Mouse (Mus musculus) adrenal gland, postnatal 25 days (tissue): ENCODE measurements around the gene Cntfr. TPM values are rescaled to one million over a fixed set of nuclear protein-coding genes. Genes with fewer than 3 reads are reported as not detected.
A peak's percentile ranks its signal among the peaks of the same experiment; 100 is the strongest.

ENCODE experiments used
- DNase-seq: peaks from one replicate; pipeline ENCODE4 v3.0.0; 2021; ENCODE audit warnings: mixed read lengths
- long read RNA-seq: library from polyadenylated mRNA; stranded (forward); transcript quantifications from one replicate; pipeline ENCODE4 v2.0.0, GENCODE M21; 2021
- total RNA-seq: library from RNA; stranded (reverse); gene quantifications from 2 replicates; pipeline ENCODE4 v1.2.3, GENCODE M21; 2021

Gene Cntfr
- total RNA-seq: 46.3 and 49.8 TPM in 2 replicates
- long read RNA-seq: 0 reads

DNA sequence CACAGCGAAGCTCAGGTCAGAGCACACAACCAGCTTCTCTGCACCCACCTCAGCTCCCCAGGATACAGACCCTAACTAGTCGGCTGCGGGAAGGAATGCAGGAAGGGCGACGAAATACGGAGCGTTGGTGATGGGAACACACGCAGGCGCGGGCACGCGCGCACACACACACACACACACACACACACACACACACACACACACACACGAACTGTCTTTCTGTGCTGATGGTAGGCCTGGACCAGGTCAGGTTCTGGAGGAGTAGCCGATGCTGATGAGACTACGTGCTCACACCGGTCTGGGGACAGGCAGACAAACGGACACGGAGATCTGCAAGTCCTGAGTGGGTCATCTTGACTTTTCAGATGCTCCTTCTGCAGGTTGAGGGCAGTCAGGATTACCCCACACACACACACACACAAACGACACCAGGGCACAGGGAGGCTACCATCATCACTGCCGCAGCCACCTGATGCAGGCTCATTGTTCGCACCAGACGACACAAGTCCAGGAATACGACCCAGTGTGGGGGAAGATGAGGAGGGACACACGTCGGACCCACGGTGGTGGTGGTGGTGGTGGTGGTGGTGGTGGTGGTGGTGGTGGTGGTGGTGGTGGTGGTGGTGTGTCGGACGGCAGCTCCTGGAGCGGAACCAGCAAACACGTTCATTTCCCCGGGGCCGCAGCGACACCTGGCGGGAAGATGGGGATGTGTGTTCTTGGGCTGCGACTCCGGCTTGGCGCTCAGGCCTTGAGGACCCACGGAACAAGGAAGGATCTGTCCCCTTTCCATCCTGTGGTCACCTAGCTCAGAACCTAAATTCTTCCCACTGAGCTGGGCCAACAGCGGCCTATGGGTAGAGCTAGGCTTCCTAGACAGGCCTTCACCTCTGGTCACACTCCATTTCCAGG is at the start of gene Cntfr:
Cntfr (minus strand) TSS at position 160 of the 912 bp plus-strand sequence.
- DNase-seq: peak; percentile 88

DNA sequence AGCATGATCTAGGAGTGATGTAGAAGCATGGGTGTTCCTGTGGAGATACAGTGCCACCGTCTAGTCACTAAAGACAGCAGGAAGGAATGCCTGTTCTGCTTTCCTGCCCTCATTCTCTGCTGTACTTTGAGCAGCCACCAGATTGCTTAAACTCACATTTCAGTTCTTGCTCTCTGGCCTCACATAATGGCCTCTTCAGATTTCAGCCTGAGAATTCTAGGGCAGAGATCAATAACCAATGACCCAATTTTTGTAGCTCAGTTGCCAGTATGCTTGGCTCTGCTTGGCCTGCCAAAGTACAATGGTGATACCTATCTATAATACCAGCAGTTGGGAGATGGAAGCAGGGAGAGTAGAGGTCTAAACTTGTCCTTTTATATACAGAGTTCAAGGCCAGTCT is 48.1 kb upstream of the Cntfr start:
- DNase-seq: no peak

GRCm38 (mm10) chr4:41744131-41744530 is 47.2 kb upstream of the Cntfr start:
- DNase-seq: no peak

GRCm38 (mm10) chr4:41741158-41741560 is 44.3 kb upstream of the Cntfr start:
- peak; percentile 92 for DNase-seq

DNA sequence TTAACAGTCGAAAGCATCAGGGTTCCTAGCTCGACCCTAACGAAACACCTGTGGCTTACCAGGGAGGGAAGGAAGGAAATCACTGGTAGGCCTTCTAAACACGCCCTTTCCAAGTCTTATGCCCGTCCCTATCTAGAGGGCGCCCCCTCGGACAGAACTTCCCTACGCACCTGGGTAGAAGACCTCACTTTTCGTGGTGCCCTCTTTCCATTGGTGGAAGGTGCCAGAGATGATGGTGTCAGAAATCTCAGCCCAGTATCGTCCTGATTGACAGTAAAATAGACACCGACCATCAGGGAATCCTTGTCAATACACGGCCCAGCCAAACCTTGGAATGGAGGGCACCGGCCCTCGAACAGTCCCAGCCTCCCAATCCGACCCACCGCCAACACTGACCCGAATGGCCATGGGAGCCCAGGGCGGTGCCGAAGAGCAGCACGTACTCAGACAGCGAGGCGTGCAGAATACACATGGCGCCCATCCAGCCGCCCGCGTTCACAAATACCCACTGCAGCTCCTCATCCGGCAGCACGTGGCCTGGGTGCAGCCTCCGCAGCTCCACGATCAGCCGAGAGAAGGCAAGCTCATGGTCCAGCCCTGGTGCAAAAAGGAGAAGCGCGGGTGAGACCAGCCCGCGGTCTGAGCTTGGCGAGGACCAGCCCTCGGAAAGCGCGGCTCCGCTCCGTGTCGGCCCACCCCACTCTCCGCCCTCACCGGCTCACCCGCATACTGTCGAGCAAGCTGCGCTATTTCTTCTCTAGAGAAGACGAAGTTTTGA is 43.7 kb upstream of the Cntfr start:
- peak; percentile 68 for DNase-seq

GRCm38 (mm10) chr4:41739260-41739659 is 42.4 kb upstream of the Cntfr start:
- DNase-seq: no peak

DNA sequence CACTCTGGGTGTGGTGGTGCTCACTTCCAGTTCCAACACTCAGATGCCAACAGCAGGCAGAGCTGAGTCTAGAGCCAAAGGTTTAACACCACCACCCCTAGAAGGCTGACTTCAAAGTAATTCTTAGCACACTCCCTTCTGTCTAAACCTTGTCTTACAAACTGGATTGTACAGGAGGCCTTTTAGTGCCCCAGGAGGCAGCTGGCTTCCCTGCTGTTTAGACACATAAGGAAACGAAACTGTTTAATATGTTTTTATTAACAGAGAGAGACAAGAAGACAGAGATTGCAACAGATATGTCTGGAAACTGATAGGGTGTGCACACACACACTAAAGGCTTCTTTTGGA is 41.3 kb upstream of the Cntfr start:
- no peak for DNase-seq

- DNase-seq: peak; percentile 62
Observed at GRCm38 (mm10) chr4:41737602-41738255, 40.8 kb upstream of the Cntfr start.

DNA sequence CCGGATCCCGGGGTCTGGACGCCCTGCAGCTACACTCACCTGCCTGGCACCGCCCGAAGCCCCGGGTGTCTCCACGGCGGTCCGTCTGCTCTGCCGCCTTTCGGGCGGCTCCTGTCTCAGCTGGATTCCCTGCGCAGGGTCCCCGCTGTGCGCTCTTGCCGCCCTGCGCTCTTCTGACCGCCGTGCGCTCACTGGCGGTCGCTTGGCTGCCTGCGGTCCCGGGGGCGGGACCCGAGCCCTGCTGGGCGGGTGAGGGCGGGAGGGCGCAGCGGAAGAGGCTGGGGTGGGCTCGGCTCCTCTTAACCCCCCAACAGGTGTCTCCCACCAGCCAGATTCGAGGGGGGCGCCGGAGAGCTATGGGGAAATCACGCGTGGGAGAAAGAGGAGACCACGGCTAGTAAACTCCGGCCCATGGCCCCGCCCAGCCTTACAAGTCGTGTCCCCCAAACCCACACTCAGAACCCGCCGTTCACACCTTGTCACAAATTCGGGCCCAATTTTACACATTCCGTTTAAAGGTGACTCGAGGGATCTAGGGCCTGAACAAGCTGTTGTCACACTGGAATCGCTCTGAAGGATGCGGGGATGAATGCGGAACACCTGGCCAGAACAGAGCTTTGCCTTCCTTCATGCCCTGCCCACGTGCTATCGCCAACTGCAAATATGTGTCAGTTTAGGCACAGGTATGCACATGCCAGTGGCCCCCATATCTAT is 34.3 kb upstream of the Cntfr start, which contains the start of gene Arid3c:
Arid3c (minus strand) TSS at position 91 of the 714 bp plus-strand sequence.
- peak; percentile 18 for DNase-seq

DNA sequence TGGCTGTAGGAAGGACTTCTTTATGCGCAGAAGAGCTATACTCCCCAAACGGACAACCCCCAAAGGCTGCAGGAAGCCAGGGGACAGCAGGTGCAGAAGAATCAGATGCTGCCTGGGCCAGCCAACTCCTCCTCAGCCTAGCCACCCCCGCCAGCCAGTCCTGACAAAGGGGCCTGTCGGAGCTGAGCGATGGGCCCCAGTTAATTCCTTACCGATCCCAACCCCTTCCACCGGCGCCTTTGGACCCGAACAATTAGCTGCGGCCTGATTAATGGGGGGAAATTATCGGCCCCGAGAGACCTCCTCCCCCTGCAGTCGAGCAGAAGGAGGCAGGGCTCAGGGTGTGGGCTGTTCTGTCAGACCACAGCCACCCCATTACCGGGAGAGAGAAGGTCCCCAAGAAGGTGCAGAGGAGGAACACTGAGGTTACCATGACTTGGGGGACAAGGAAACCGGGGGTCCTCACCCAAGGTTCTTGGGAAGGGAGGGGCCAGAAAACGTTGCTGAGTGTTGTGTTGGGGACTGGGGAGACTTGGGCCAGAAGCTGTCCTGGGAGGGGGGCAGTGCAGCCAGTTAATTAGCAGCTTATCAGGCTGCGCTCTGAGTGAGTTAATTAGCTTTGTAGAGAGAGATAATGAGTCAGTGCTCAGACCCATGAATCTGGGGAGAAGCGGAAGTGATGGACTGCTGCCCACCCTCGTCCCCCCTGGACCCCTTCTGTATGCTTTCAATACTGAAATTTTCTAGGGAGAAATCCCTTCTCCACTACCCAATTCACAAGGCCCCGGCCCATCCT is 30.1 kb upstream of the Cntfr start:
- DNase-seq: no peak

DNA sequence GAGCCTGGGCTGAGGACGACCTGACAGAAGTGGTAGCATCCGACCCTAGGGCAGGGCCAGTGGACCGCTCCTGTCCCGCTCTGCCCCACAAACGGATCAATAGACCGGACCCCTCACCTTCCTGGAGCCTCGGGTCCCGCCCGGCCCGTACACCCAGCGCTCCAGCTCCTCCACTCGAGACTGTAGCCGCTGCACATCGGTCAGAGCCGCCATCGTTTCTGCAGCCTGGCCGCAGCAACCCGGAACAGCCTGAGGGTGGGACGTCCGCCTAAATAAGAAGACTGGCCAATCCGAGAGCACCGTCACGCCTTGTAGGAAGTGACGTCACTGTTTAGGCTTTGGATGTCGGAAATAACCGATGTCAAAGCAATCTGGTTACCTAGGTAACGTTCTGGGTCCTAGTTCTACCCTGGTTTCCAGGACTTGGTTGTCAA is 26.0 kb upstream of the Cntfr start, which contains the start of gene Dctn3:
Dctn3 (minus strand) TSS at position 253 of the 434 bp plus-strand sequence.
- peak; percentile 81 for DNase-seq

- no peak for DNase-seq
Observed at GRCm38 (mm10) chr4:41716834-41717233, 19.9 kb upstream of the Cntfr start.

GRCm38 (mm10) chr4:41715596-41715995 is 18.7 kb upstream of the Cntfr start:
- no peak for DNase-seq

- DNase-seq: no peak
Observed at GRCm38 (mm10) chr4:41715082-41715481, 18.2 kb upstream of the Cntfr start.

- DNase-seq: peak; percentile 51
Observed at GRCm38 (mm10) chr4:41714276-41714675, 17.4 kb upstream of the Cntfr start.

GRCm38 (mm10) chr4:41713197-41714067 is 16.5 kb upstream of the Cntfr start, which contains the start of gene Rpp25l:
Rpp25l (minus strand) TSS chr4:41713534.
- peak; percentile 87 for DNase-seq

DNA sequence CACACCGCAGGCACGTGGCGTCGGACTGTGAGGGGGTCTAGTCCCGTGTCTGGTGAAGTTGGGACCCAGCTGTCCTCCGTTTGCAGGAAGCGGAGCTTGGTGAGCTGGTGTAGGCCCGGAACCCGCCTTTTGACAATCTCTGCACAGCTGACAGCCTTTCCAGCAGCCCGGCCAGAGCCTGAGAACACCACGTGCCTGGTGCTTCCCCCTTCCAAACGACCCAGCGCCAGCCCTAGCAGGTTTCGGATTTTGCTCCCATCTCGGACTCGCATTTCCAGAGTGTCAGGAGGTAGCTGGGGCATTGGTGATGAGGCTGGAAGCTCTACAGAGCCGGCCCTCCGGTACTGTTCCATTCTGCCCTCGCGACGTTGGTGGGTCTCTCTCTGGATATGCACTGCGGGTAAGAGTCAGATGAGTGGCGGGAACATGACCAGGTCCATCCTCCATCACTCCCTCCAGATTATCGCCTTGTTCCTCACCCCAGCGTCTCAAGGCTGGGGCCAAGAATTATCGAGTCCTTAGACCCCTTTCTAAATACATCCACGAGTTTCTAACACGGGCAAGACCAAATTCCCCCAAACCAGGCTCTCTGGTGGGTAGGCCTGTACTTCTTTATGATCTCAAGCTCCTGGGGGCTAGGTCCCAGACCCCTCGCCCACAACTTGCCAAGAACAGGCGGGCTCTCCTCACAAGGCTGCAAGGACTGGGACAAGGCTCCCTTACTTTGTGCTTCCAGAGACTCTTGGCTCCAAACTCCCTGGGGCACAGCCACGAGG is 15.7 kb upstream of the Cntfr start:
- no peak for DNase-seq

DNA sequence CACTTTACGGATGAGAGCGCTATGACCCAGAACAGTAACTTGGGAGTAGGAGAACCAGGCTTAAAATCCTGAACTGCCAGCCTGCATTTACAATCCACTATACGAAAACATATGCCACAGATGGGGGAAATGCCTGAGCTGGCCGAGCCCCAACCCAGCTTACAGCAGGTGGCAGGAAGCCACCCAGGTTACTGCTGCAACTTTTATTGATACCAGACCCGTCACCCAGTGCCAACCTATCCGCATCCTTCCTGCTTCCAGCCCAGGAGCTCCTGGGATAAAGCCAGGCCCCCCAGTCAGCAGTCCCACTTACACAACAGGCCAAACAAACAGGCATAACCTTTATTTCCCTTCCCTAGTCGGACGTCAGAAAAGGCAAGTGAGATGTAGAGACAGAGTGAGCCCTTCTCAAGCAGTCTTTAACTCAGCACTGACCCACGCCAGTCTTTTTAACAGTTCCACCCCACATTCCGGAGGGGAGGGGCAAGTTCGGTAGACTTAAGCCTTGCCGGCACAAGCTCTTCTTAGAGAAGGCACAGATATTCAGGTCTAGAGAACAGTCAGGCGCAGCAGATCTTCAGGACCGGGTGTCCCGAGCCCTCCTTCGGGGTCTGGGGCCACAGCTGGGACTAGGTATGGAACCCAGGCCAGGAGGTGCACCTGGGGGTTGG is 15.0 kb upstream of the Cntfr start:
- no peak for DNase-seq
